Mouse (Mus musculus): Measurements from ENCODE around the gene Vwa2. TPM values are rescaled to one million over a fixed set of nuclear protein-coding genes. Genes with fewer than 3 reads are reported as not detected.

Vwa2 gene
- polyA plus RNA-seq, 2 experiments: 4.3 to 5.9 TPM

DNA sequence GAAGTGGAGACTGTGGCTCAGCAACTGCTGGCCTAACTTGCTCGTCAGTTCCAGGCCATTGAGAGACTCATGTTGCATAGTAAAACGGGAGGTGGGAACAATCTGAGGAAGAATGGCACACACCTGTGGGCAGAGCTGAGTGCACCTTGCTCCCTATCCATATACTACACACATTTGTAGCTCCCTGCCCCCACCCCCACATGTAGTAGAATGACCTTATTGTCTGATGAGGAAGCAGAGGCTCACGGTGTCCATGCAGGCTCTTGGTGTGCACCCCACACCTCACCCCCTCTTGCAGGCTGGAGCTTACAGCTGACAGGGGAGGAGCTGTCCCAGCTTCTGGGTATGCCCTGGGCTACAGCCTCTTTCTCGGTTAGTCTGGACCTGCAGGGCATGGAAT lies 6.3 kb upstream of the Vwa2 start:
- 57% methylated on average over 4 of the region's 4 CpGs for WGBS

DNA sequence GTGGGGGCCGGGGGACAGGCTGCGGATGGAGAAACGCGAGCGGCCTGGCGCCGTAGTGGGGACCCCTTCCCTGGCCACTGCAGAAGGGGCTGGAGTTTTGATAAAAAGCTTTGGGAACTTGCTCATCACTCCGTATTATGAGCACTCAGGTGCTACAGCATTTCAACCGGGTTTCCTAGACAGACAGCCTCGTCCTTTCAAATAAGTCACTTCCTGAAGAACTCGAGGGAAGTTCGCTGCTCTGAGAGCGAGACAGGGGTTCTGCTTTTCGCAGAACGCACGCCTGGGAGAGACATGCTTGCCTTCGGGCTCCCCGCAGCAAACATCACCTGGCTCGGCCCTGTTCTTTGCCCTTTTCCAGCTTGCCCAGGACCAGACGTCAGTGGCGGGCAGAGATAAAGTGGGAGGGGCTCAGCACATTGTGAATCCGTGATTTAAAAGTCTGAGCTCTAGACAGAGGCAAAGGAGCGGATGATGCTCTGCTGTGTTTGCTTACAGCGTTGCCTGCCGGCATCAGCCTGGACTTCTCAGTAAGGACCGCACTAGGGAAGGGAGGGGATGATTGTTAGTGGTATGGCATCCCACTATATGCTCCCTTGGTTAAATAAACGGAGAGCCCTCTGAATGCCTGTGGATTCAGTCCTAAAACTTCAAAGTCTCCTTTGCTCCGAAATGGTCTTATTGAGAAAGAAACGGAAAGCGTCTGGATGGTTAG lies 709 bp downstream of the Vwa2 start:
- H3K36me3 ChIP-seq (ENCODE audit: control insufficient read depth, insufficient read depth, low read length): no peaks in the 10 kb centered on the region
- no peaks in the 10 kb centered on the region for H3K9me3 ChIP-seq (ENCODE audit: control insufficient read depth, low read length)
- H3K4me3 ChIP-seq (replicated peaks; ENCODE audit: low read length): peak overlapping the region; percentile 49
- peak overlapping the region; percentile 51 for H3K9ac ChIP-seq (ENCODE audit: low read depth, low read length, severe bottlenecking)
- no peak overlapping the region for H3K27ac ChIP-seq (replicated peaks; ENCODE audit: low read depth, low read length)
- H3K4me2 ChIP-seq (replicated peaks; ENCODE audit: low read depth, low read length, severe bottlenecking): peak overlapping the region; percentile 96
- DNase-seq (ENCODE audit: low spot score) (no peak), ATAC-seq (ENCODE audit: low FRiP score, low read depth) (no peak)
- peaks cover 42% of the 10 kb centered on the region for H3K27me3 ChIP-seq (ENCODE audit: control insufficient read depth, insufficient read depth, low read length)
- no peak for TF ChIP-seq POLR2A (IDR thresholded peaks at IDR 0.05; ENCODE audit: borderline replicate concordance, extremely low read depth, insufficient read depth, insufficient read length)
- peaks cover 33% of the 10 kb centered on the region for H3K4me1 ChIP-seq (ENCODE audit: control insufficient read depth, insufficient read depth, low read length)
- WGBS: 6% methylated on average over 30 of the region's 30 CpGs

More for the DNA sequence above, 6.3 kb upstream of the Vwa2 start:
- DNase-seq (ENCODE audit: low spot score): no peak
- no peak overlapping the region for H3K27ac ChIP-seq (replicated peaks; ENCODE audit: low read depth, low read length)
- ATAC-seq (ENCODE audit: low FRiP score, low read depth): no peak
- H3K4me2 ChIP-seq (replicated peaks; ENCODE audit: low read depth, low read length, severe bottlenecking): no peak overlapping the region
- no peak overlapping the region for H3K9ac ChIP-seq (ENCODE audit: low read depth, low read length, severe bottlenecking)
- no peak for TF ChIP-seq POLR2A (IDR thresholded peaks at IDR 0.05; ENCODE audit: borderline replicate concordance, extremely low read depth, insufficient read depth, insufficient read length)
- peaks cover 4% of the 10 kb centered on the region; the same call in 1 of the 2 replicates for H3K27me3 ChIP-seq (ENCODE audit: control insufficient read depth, insufficient read depth, low read length)
- no peak overlapping the region for H3K4me3 ChIP-seq (replicated peaks; ENCODE audit: low read length)
- no peaks in the 10 kb centered on the region for H3K36me3 ChIP-seq (ENCODE audit: control insufficient read depth, insufficient read depth, low read length)
- H3K4me1 ChIP-seq (ENCODE audit: control insufficient read depth, insufficient read depth, low read length): no peaks in the 10 kb centered on the region
- no peaks in the 10 kb centered on the region for H3K9me3 ChIP-seq (ENCODE audit: control insufficient read depth, low read length)

DNA sequence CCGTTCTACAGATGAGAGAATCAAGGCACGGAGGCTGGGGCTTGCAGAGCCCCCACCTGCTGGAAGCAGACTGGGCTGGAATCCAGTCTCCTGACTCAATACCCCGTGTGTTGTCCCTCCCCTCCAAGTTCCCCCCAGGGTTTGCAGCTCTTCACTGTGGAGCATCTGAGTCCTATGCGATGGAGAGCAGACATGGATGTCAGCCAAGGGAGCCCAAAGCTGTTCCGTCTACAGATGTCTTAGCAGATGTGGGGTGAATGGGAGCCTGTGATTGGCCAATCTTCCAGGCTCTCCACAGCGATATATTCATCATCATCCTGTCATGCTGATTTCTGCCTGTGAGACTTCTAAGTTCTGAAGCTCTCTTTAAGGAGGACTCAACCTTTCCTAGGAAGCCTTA lies 3.3 kb downstream of the Vwa2 start:
- no peak overlapping the region for H3K27ac ChIP-seq (replicated peaks; ENCODE audit: low read depth, low read length)
- H3K27me3 ChIP-seq (ENCODE audit: control insufficient read depth, insufficient read depth, low read length): peaks cover 42% of the 10 kb centered on the region
- no peak overlapping the region for H3K4me2 ChIP-seq (replicated peaks; ENCODE audit: low read depth, low read length, severe bottlenecking)
- WGBS: 38% methylated on average over 6 of the region's 6 CpGs
- H3K9ac ChIP-seq (ENCODE audit: low read depth, low read length, severe bottlenecking): no peak overlapping the region
- DNase-seq (ENCODE audit: low spot score): peak; percentile 75
- H3K36me3 ChIP-seq (ENCODE audit: control insufficient read depth, insufficient read depth, low read length): no peaks in the 10 kb centered on the region
- no peak overlapping the region for H3K4me3 ChIP-seq (replicated peaks; ENCODE audit: low read length)
- H3K4me1 ChIP-seq (ENCODE audit: control insufficient read depth, insufficient read depth, low read length): peaks cover 40% of the 10 kb centered on the region
- ATAC-seq (ENCODE audit: low FRiP score, low read depth): peak; percentile 54; the same call in 1 of the 2 replicates
- no peak for TF ChIP-seq POLR2A (IDR thresholded peaks at IDR 0.05; ENCODE audit: borderline replicate concordance, extremely low read depth, insufficient read depth, insufficient read length)
- no peaks in the 10 kb centered on the region for H3K9me3 ChIP-seq (ENCODE audit: control insufficient read depth, low read length)

DNA sequence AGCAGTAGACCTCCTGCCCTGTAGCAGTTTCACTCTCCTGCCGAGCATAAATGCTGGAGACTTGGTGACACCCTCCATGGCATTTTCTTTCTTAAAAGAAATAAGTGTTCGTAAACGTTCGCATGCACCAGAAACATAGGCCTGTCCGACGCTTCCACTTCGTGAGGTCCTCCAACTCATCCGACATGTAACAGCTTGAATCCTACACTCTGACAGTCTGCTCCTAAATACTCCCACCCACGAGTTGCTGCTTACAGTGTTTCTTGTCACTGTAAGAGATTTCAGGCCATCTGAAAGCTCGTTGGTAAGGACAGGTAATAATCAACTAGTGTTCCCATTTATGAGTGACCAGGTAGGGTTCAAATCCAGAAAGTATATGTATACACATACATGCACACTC lies 13.8 kb downstream of the Vwa2 start:
- 64% methylated on average over 10 of the region's 10 CpGs for WGBS
- Histone ChIP-seq H3K9ac (ENCODE audit: low read depth, low read length, severe bottlenecking) (no peak overlapping the region), H3K4me3 (replicated peaks; ENCODE audit: low read length) (no peak overlapping the region), H3K27ac (replicated peaks; ENCODE audit: low read depth, low read length) (no peak overlapping the region), H3K27me3 (ENCODE audit: control insufficient read depth, insufficient read depth, low read length) (no peaks in the 10 kb centered on the region), H3K4me1 (ENCODE audit: control insufficient read depth, insufficient read depth, low read length) (peaks cover 10% of the 10 kb centered on the region; the same call in 1 of the 2 replicates), H3K4me2 (replicated peaks; ENCODE audit: low read depth, low read length, severe bottlenecking) (no peak overlapping the region), H3K9me3 (ENCODE audit: control insufficient read depth, low read length) (no peaks in the 10 kb centered on the region), H3K36me3 (ENCODE audit: control insufficient read depth, insufficient read depth, low read length) (no peaks in the 10 kb centered on the region)
- no peak for DNase-seq (ENCODE audit: low spot score)
- ATAC-seq (ENCODE audit: low FRiP score, low read depth): no peak
- TF ChIP-seq POLR2A (IDR thresholded peaks at IDR 0.05; ENCODE audit: borderline replicate concordance, extremely low read depth, insufficient read depth, insufficient read length): no peak

DNA sequence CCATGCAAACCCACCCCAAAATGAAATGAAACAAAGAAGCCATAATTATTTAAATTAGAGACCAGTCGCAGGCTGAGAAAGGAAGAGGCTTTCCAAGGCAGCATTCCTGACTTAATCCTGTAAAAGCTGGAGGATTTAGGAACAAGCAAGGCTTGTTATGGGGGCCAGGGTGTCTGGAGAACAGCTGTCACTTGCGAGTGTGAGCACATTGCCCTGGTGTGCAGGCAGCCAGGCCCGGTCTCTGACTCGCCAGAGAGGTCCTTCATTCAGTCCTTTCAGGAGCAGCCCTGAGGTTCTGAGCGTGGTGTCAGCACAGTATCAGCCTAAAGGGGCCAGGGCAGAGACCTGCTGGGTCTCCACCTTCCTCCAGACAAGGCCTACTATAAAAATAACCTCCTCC lies 14.6 kb downstream of the Vwa2 start:
- Histone ChIP-seq H3K27ac (replicated peaks; ENCODE audit: low read depth, low read length) (no peak overlapping the region), H3K4me1 (ENCODE audit: control insufficient read depth, insufficient read depth, low read length) (peaks cover 10% of the 10 kb centered on the region; the same call in 1 of the 2 replicates), H3K9me3 (ENCODE audit: control insufficient read depth, low read length) (no peaks in the 10 kb centered on the region), H3K4me2 (replicated peaks; ENCODE audit: low read depth, low read length, severe bottlenecking) (no peak overlapping the region), H3K27me3 (ENCODE audit: control insufficient read depth, insufficient read depth, low read length) (no peaks in the 10 kb centered on the region), H3K4me3 (replicated peaks; ENCODE audit: low read length) (no peak overlapping the region), H3K36me3 (ENCODE audit: control insufficient read depth, insufficient read depth, low read length) (no peaks in the 10 kb centered on the region), H3K9ac (ENCODE audit: low read depth, low read length, severe bottlenecking) (no peak overlapping the region)
- ATAC-seq (ENCODE audit: low FRiP score, low read depth) (peak; percentile 75), DNase-seq (ENCODE audit: low spot score) (peak; percentile 60)
- no peak for TF ChIP-seq POLR2A (IDR thresholded peaks at IDR 0.05; ENCODE audit: borderline replicate concordance, extremely low read depth, insufficient read depth, insufficient read length)
- WGBS: 26% methylated on average over 5 of the region's 5 CpGs
